Mouse (Mus musculus) cerebellum, postnatal 14 days (tissue): Measurements from ENCODE around the gene Scn5a.

ENCODE experiments used
- DNase-seq, 2 experiments: peaks; one replicate each; pipeline ENCODE4 v3.0.0; 2021; ENCODE audit warnings: mixed read lengths in 2 of 2

Gene Scn5a

GRCm38 (mm10) chr9:119563617-119564016 lies 15.2 kb downstream of the Scn5a start:
- peak; percentile 83 to 86 for DNase-seq

- peak in 1 of 2 experiments; percentile 31 for DNase-seq
Observed at GRCm38 (mm10) chr9:119562256-119562655, 16.6 kb downstream of the Scn5a start.

GRCm38 (mm10) chr9:119561746-119562145 lies 17.1 kb downstream of the Scn5a start:
- peak; percentile 41 to 51 for DNase-seq

- DNase-seq: no peak
Observed at GRCm38 (mm10) chr9:119559537-119560276, 19.1 kb downstream of the Scn5a start.

- peak; percentile 68 to 80 for DNase-seq
Observed at GRCm38 (mm10) chr9:119558119-119558854, 20.5 kb downstream of the Scn5a start.

- no peak for DNase-seq
Observed at GRCm38 (mm10) chr9:119556043-119556442, 22.8 kb downstream of the Scn5a start.

GRCm38 (mm10) chr9:119547528-119547927 lies 31.3 kb downstream of the Scn5a start:
- DNase-seq: no peak

- no peak for DNase-seq
Observed at GRCm38 (mm10) chr9:119547128-119547527, 31.7 kb downstream of the Scn5a start.

- peak in 1 of 2 experiments; percentile 41 for DNase-seq
Observed at GRCm38 (mm10) chr9:119540726-119541125, 38.1 kb downstream of the Scn5a start.

- peak; percentile 79 to 87 for DNase-seq
Observed at GRCm38 (mm10) chr9:119537823-119538222, 41.0 kb downstream of the Scn5a start.

GRCm38 (mm10) chr9:119531684-119532417 lies 47.0 kb downstream of the Scn5a start:
- DNase-seq: no peak

- no peak for DNase-seq
Observed at GRCm38 (mm10) chr9:119524511-119524910, 54.3 kb downstream of the Scn5a start.

- peak in 1 of 2 experiments; percentile 49 for DNase-seq
Observed at GRCm38 (mm10) chr9:119523301-119523700, 55.5 kb downstream of the Scn5a start.

- peak in 1 of 2 experiments; percentile 44 for DNase-seq
Observed at GRCm38 (mm10) chr9:119519116-119519515, 59.7 kb downstream of the Scn5a start.

GRCm38 (mm10) chr9:119518177-119518576 lies 60.6 kb downstream of the Scn5a start:
- peak in 1 of 2 experiments; percentile 49 for DNase-seq

- peak in 1 of 2 experiments; percentile 45 for DNase-seq
Observed at GRCm38 (mm10) chr9:119517467-119517866, 61.3 kb downstream of the Scn5a start.

GRCm38 (mm10) chr9:119516815-119517214 lies 62.0 kb downstream of the Scn5a start:
- DNase-seq: no peak

- DNase-seq: no peak
Observed at GRCm38 (mm10) chr9:119515454-119515853, 63.4 kb downstream of the Scn5a start.

- DNase-seq: no peak
Observed at GRCm38 (mm10) chr9:119514986-119515385, 63.8 kb downstream of the Scn5a start.

GRCm38 (mm10) chr9:119513816-119514215 lies 65.0 kb downstream of the Scn5a start:
- no peak for DNase-seq

GRCm38 (mm10) chr9:119512993-119513392 lies 65.8 kb downstream of the Scn5a start:
- DNase-seq: no peak

GRCm38 (mm10) chr9:119510902-119511301 lies 67.9 kb downstream of the Scn5a start:
- DNase-seq: peak; percentile 90 to 94

GRCm38 (mm10) chr9:119504981-119505658 lies 73.7 kb downstream of the Scn5a start:
- DNase-seq: no peak
